Mouse (Mus musculus): Measurements from ENCODE around the gene Tspoap1.

DNA sequence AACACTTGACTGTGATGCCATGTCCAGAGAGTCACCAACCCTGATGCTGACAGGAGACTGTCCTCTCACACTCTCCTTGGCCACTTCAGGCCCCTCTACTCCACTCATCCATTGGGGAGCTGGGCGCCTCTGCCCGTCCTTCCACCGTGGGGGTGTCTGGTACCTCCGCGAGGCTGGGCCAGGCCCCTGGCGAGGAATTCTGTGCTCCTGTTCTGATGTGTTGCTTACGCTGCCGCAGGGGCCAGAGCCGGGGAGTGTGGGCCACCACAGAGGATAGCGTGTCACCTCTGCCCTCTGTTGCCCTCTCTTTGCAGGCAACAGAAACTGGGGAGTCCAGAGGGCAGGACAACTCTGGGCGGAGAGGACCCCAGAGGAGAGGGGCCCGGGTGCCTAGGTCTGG lies 18.6 kb downstream of the Tspoap1 start:
- TF ChIP-seq CTCF (IDR thresholded peaks at IDR 0.05; ENCODE audit: control insufficient read depth, insufficient read depth, low read length), result no peak
- TF ChIP-seq POLR2A (IDR thresholded peaks at IDR 0.05; ENCODE audit: borderline replicate concordance, control insufficient read depth, low read depth, low read length), result no peak

Data from bone marrow, adult 2 months (tissue).